ENCODE assay signal across 7 mouse cellular contexts in the genomic region with DNA sequence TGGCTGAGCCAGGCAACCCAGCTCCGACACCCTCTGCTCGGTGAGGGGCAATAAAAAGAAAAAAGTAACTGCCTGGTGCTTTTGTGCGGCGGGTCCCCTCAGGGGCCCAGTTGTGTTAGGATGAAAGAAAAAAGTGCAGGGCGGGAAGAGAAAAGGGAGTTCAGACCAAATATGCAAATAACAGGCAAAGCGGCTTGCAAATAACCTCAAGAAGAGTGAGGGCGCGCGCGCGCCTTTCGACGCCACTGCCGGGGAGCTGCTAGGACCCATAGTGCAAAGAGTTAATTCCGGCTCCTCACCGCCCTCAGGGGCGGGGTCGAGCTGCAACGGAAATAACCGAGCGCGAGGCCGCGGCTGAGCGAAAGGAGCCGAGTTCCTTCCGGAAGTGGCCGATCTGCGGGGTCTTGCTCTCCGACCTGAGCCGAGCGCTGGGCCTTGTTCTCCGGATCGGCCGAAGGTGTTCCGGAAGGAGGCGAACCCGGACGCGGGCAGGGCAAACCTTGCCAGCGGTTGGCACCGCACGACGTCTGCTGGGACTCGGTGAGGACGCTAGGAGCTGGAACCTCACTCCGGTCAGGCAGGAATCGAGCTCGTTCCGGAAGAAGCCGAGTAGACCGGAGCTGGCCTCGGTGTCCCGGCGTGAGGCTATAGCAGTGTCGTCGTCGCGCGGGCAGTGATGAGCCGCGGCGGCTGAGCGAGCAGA. TPM values are rescaled to one million over a fixed set of nuclear protein-coding genes. Genes with fewer than 3 reads are reported as not detected.
DNase-seq lines count a peak whose midpoint lies in the region; ATAC-seq lines count a peak whose summit lies in the region.

TSS of gene Mta2 (plus strand) at position 361 of the 703 bp plus-strand sequence.

- peak within 1 kb of the TSS; percentile 59 for H3K4me2 ChIP-seq in embryonic facial prominence, embryonic 11.5 days (ENCODE audit: low read depth, low read length)
- H3K4me2 ChIP-seq in midbrain, embryonic 13.5 days (replicated peaks) = peak within 1 kb of the TSS; percentile 72

- no peaks in the 10 kb centered on the region for H3K9me3 ChIP-seq in embryonic facial prominence, embryonic 11.5 days (replicated peaks; ENCODE audit: control insufficient read depth, low read length)
- no peaks in the 10 kb centered on the region for H3K9me3 ChIP-seq in limb, embryonic 10.5 days (replicated peaks)
- H3K9me3 ChIP-seq in midbrain, embryonic 13.5 days = no peaks in the 10 kb centered on the region

- ATAC-seq in embryonic facial prominence, embryonic 11.5 days (replicated peaks; ENCODE audit: insufficient number of reproducible peaks, low FRiP score, low TSS enrichment, low read depth) = peak; percentile 89
- peak; percentile 83 for ATAC-seq in granulocyte monocyte progenitor cell, adult 5-6 weeks (replicated peaks; ENCODE audit: poor library complexity, severe bottlenecking)
- ATAC-seq in midbrain, embryonic 13.5 days = peak; percentile 95

- peaks cover 3% of the 10 kb centered on the region; the same call in 1 of the 2 replicates for H3K4me1 ChIP-seq in embryonic facial prominence, embryonic 11.5 days (ENCODE audit: control insufficient read depth, insufficient read depth, low read length)
- peaks cover 36% of the 10 kb centered on the region for H3K4me1 ChIP-seq in limb, embryonic 10.5 days
- peaks cover 38% of the 10 kb centered on the region for H3K4me1 ChIP-seq in midbrain, embryonic 13.5 days (replicated peaks)

- peaks cover 14% of the 10 kb centered on the region for H3K36me3 ChIP-seq in embryonic facial prominence, embryonic 11.5 days (replicated peaks; ENCODE audit: control insufficient read depth, insufficient read depth, low read depth, low read length)
- H3K36me3 ChIP-seq in limb, embryonic 10.5 days = peaks cover 78% of the 10 kb centered on the region
- H3K36me3 ChIP-seq in midbrain, embryonic 13.5 days = peaks cover 35% of the 10 kb centered on the region

- under 1% methylated on average over 64 of the region's 64 CpGs for WGBS in embryonic facial prominence, embryonic 11.5 days
- under 1% methylated on average over 64 of the region's 64 CpGs for WGBS in limb, embryonic 10.5 days
- under 1% methylated on average over 64 of the region's 64 CpGs for WGBS in midbrain, embryonic 13.5 days

- peak within 1 kb of the TSS; percentile 97 for H3K4me3 ChIP-seq in embryonic facial prominence, embryonic 11.5 days (ENCODE audit: low read depth, low read length)
- peak within 1 kb of the TSS; percentile 85 for H3K4me3 ChIP-seq in limb, embryonic 10.5 days
- peak within 1 kb of the TSS; percentile 98 for H3K4me3 ChIP-seq in midbrain, embryonic 13.5 days (replicated peaks)

- peak; percentile 99 for DNase-seq in adrenal gland, postnatal 14 days
- DNase-seq in embryonic facial prominence, embryonic 11.5 days (ENCODE audit: low spot score) = peak; percentile 98
- peak; percentile 95 for DNase-seq in kidney, adult 11 months
- DNase-seq in limb, embryonic 10.5 days (ENCODE audit: low spot score) = peak; percentile 98
- peak; percentile 93 for DNase-seq in spleen, adult 12 weeks (ENCODE audit: low spot score)

- H3K27me3 ChIP-seq in embryonic facial prominence, embryonic 11.5 days (ENCODE audit: control insufficient read depth, insufficient read depth, low read length) = no peaks in the 10 kb centered on the region
- no peaks in the 10 kb centered on the region for H3K27me3 ChIP-seq in limb, embryonic 10.5 days (ENCODE audit: low read depth, poor library complexity, severe bottlenecking)
- H3K27me3 ChIP-seq in midbrain, embryonic 13.5 days = no peaks in the 10 kb centered on the region

- peak within 1 kb of the TSS; percentile 99 for H3K9ac ChIP-seq in embryonic facial prominence, embryonic 11.5 days (replicated peaks; ENCODE audit: low read length)
- H3K9ac ChIP-seq in midbrain, embryonic 13.5 days (replicated peaks) = peak within 1 kb of the TSS; percentile 99

- peak within 1 kb of the TSS; percentile 97 for H3K27ac ChIP-seq in embryonic facial prominence, embryonic 11.5 days (replicated peaks; ENCODE audit: low read depth, low read length)
- H3K27ac ChIP-seq in limb, embryonic 10.5 days = peak within 1 kb of the TSS; percentile 99
- peak within 1 kb of the TSS; percentile 98 for H3K27ac ChIP-seq in midbrain, embryonic 13.5 days

RNA-seq across cellular contexts. Expression of gene Mta2, which starts in this region (rescaled TPM):
- 93.1 and 105 TPM in 2 replicates for total RNA-seq in adrenal gland, postnatal 14 days (2021)
- polyA plus RNA-seq in embryonic facial prominence, embryonic 11.5 days (2014; fragmentation: Nextera tagmentation; extraction: Ambion mirVana) = 57.5 and 57.6 TPM in 2 replicates
- 115 and 125 TPM in 2 replicates for total RNA-seq in granulocyte monocyte progenitor cell, adult 5-6 weeks (2014; fragmentation: Nextera tagmentation)
- total RNA-seq in granulocyte monocyte progenitor cell, adult 5-6 weeks (2017) = 120 and 123 TPM in 2 replicates
- polyA plus RNA-seq in limb, embryonic 10.5 days (2016; fragmentation: Nextera tagmentation; extraction: Ambion mirVana) = 229 and 233 TPM in 2 replicates
- 149 and 153 TPM in 2 replicates for polyA plus RNA-seq in midbrain, embryonic 13.5 days (2015; fragmentation: Nextera tagmentation; extraction: Ambion mirVana)

Comparison
In these comparisons a context has a peak if more than half of its experiments do, and no peak if none do; other contexts are left out.
1. Peak in every context shown above with its lines: DNase-seq, ATAC-seq, H3K4me3 ChIP-seq and H3K27ac ChIP-seq.